Mouse (Mus musculus) megakaryocyte-erythroid progenitor cell, adult 5-6 weeks (primary cell): ENCODE results near the gene Cic. TPM values are rescaled to one million over a fixed set of nuclear protein-coding genes. Genes with fewer than 3 reads are reported as not detected.

ENCODE experiments used
- ATAC-seq: replicated peaks from 2 replicates; pipeline ENCODE4 v1.8.0; 2016; ENCODE audit warnings: mild to moderate bottlenecking, inconsistent platforms; ENCODE audit not compliant: severe bottlenecking, poor library complexity, low FRiP score, low TSS enrichment
- total RNA-seq, 2 experiments: library from RNA; stranded (forward) in 1 of 2; stranded (reverse) in 1 of 2; fragments of 200-1000, 215-1000 nt in 1 of 2; fragments of >200 nt in 1 of 2; fragmentation: Nextera tagmentation in 1 of 2; gene quantifications; 2 replicates each; pipeline ENCODE4 v1.2.3; 2014 to 2017

The Cic gene
- total RNA-seq, 2 experiments from 2014 or later, result 40.0 to 125 TPM

DNA sequence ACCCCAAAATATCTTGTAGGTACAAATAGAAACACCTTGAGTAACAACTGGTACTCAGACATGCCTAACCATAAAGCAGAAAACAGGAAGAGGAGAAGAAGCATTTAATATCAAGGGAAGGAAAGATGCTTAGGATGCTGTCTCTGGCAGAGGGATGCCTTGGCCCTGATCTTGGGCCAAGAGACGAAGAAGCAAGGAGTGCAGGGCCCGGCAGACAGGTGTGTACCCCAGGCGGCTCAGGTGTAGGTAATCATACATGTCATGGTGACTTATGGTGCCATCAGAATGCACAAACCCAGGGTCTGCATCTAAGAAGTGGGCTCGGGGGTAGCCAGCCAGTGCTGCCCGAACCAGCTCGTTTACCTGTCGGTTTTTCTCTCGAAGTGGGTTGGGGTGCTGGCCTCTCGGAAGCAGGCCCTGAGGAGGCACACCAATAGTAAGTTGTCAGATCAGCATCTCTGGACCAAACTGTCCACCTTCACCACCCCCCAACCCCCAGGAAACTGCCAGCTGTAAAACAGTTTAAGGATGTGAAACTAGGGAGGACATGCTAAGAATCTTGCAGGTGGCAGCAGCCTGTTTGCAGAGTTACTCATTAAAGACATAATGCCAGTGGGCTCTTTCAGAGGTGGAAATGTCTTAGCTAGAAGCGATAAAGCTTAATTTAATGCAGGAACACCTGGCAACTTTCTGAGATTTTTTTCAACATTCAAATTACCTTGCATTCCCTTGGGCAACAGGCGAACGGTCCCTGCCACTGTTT lies 27.6 kb downstream of the Cic start:
- no peak for ATAC-seq

DNA sequence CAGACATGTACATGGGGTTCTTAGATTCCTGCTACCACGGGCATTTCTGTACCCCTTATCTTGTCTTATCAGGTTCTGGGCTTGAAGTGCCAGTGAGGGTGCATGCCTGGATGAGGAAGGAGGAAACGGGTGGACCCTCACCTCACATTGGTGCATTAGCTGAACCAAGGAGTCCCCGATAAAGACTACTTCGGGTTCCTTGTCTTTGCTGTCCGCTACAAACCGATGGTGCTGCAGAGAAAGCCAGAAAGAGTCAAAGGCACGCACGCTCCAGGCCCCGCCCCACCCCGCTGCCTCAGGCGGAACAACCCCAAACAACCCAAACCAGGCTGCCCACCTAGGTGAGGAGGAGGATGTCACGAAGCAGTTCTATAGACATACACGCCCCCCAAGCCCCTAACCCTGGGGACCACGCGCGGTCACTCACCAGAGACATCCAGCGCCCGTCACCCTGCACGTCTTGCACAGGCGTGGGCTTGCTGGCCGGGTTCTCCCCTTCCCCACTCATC lies 29.5 kb downstream of the Cic start:
- ATAC-seq, result peak; percentile 56

DNA sequence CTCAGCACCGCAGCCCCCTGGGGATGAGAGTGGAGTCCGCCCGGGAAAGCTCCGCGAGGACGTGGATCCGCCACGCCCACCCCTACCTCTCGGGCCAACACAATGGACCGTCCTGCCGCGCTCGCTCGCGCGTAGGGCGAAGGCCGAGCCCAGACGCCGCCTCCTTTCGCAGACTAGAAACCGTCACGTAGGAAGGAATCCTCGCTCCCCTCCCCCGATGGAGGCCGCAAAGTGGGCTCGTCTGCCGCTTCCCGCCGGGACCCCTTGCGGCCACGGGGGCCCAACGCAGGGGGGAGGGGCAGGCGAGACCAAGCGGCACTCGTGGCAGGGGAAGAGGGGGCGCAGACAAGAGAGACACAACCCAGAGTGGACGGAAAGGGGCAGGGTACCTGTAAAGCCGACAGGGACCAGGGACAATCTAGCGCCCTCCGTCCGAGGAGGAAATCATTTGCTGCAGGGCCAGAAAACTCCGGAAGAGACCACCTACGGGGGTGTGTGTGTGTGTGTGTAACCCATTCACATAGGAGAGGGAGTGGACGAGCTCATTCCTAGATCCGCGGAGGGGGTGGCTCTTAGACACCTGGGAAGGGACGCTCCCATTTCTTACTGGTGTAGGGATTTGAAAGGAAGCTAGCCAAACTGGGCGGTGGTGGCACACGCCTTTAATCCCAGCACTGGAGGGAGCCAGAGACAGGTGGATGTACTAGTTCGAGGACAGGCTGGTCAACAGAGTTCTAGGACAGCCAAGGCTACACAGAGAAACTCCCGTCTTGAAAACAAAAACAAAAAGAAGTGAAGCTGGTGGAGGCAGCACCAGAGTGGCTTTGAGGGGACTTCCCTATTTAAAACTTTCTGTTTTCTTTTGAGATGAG lies 30.2 kb downstream of the Cic start, which contains the start of gene Pafah1b3:
Gene Pafah1b3, minus strand, starts transcription at position 533 of the 872 bp plus-strand sequence.
- ATAC-seq, result peak; percentile 64

DNA sequence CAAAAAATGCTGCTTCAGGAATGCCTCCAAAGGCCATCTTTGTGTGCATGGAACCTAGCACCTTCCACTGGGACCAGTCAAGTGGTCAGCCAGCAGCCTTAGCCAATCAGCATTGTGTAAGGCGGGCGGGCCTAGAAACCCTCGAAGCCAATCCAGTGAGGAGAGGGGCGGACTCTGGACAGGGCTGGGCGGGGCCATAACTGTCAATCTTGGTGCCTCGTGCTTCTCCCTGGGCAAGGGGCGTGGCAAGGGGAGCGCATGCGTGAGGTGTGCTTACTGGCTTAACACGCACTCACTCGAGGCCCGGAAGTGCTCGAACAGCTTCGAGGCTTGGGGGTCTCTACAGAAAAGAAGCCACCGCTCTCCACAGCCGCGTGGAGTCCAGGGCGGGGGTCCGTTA lies 33.6 kb downstream of the Cic start, which contains the start of gene Prr19:
Gene Prr19, plus strand, starts transcription at position 349 of the 400 bp plus-strand sequence.
- no peak for ATAC-seq

DNA sequence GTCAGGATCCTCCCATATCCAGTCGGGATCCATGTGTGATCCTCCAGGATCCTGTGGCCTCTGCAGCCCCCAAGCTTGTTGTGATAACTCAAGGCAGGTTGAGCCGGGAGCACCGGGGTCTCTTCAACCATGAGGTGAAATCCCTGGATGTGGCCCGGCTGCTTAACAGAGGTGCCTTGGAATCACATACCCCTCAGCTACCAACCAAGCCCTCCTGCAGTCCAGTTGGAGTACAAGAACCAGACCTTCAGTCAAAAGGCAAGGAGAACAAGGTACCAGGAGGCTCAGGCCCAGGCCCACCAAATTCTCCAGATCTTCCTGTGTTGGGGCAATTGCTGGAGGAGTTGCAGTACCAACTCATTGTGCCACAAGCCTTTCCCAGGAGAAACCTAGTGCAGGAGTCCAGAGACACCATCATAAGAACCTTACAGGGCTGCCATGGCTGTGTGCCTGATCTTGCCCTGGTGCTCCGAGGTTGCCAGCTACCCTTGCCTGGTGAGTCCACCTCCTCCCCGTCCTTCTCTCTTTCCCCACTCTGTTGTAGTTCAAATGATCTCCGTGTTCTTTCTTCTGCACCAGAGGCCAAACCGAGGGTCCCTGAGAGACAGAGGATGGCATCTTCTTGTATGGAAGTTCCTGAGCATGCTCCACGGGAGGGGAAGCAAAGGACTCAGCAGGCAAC lies 35.6 kb downstream of the Cic start:
- ATAC-seq, result no peak

DNA sequence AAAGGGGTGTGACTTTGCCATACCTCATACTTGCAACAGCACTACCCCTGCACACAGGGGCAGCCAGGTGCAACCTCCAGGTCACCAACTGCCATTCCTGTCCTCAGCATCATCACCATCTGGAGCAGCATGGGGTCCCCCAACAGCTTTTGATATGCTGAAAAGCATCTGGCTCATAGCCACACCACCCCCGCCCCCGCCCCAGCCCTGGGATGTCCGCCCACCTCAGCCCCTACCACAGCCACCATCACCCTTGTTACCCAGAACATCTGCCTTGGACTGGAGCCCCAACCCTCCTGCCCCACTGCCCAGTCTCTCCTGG lies 36.1 kb downstream of the Cic start:
- no peak for ATAC-seq

DNA sequence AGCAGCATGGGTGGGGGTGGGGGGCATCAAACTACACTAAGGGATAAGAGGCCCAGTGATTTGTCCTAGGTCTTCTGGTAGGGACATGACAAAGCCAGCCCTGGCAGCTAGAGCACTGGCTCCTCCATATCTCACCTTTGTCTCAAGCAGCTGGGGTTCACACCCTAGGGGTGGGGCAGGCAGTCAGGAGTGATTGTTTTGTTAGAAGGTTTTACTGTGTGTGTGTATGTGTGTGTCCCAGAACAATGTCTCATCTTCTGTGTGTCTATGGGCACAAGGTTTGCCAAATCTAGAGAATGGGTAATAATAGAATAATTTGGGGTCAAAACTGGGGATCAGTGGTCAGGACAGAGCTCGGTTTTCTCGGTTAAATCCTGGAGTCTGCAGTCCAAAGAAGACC lies 38.0 kb downstream of the Cic start:
- ATAC-seq, result no peak

DNA sequence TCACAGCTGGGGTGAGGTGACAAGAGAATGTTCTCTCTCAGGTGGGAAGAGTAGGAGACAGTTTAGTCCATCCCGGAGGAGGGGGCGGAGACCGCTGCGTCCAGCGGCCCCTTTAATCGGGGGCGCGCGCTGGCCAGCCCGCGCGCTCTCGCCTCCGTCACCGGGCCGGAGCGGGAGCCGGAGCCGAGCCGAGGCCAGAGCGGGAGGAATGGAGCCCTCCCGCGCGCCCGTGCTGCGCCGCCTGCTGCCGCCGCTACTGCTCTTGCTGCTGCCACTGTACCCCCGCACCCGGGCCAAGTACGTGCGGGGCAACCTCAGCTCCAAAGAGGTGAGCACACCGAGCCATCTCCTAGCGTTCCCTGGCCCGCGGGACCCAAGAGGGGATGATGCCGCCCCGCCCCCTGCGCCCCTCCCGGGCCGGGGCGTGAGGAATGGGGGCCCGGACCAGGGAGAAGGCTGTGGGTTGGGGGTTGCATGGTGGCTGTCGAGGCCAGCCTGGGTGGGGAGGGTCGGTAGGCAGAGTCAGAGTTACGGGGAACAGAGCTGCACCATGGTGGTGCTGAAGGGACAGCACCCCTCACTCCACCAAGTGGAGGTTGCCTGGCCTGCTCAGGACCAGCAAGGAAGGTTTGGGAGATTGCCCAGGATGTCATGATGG lies 38.6 kb downstream of the Cic start, which contains the start of gene Tmem145:
Gene Tmem145, plus strand, starts transcription at position 151 of the 658 bp plus-strand sequence.
- ATAC-seq, result peak; percentile 74

DNA sequence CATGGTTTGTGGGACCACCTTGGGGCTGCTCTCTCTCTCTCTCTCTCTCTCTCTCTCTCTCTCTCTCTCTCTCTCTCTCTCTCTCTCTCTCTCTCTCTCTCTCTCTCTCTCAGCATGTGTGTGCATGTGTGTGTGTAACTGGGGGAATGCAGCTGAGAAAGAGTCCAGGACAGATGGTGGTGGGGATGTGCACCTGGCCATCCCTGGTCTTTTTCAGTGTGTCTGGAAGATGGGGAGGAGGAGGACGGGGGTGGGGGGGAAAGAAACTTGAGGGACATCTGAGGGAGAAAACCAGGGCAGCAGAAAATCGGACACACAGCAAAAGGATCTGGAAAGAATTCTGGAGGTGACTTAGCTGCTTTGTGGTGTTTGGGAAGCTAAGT lies 39.1 kb downstream of the Cic start:
- no peak for ATAC-seq

DNA sequence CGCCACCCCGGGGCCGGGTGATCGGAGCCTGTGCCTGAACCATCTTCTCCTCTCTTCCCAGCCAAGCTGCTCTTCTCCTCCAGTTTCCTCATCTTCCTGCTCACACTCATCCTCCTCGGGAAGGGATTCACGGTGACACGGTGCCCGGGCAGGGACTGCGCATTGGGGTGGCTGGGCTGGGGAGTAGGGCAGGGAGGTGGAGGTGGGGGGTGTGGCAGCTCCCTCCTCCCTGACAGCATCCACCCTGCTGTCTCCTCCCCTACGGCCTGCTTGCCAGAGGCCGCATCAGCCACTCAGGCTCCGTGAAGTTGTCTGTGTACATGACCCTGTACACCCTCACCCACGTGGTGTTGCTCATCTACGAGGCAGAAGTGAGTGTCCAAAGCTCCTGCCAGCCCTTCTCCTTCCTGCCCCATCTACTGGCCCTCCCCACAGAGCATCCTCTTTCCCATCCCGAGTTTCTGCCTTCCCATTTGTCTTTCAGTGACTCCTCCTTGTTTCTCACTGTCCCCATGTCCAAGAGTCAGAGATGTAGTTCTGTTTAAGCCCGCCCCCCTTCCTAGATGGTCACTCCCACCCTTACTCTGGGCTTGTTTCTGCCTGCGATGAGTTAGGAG lies 41.3 kb downstream of the Cic start:
- no peak for ATAC-seq

DNA sequence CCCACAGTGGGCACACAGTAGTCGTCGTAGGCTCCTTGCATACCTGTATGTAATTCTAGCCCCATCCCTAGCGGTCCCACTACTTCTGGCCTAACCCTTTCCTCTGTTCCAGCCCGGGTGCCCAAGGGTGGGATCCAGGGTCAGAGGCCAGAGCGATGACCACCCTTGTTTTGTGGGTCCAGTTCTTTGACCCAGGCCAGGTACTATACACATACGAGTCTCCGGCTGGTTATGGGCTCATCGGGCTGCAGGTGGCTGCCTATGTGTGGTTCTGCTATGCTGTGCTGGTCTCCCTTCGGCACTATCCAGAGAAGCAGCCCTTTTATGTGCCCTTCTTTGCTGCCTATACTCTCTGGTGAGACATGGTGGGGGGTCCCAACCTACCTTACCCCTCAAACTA lies 41.9 kb downstream of the Cic start:
- ATAC-seq, result no peak

DNA sequence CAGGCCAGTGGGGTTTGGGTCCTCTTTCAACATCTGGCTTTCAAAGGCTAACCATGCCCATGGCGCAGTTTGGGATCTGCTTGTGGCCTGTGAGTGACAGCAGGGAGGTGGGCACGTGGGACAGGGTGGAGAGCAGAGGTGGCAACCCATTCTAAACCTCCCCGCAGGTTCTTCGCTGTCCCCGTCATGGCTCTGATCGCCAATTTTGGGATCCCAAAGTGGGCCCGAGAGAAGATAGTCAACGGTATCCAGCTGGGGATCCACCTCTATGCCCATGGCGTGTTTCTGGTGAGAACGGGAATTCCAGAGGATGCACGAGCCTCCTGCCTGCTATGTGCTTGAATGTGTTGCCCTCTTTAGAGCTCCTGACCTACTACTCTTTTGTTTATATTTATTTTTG lies 43.7 kb downstream of the Cic start:
- ATAC-seq, result no peak

DNA sequence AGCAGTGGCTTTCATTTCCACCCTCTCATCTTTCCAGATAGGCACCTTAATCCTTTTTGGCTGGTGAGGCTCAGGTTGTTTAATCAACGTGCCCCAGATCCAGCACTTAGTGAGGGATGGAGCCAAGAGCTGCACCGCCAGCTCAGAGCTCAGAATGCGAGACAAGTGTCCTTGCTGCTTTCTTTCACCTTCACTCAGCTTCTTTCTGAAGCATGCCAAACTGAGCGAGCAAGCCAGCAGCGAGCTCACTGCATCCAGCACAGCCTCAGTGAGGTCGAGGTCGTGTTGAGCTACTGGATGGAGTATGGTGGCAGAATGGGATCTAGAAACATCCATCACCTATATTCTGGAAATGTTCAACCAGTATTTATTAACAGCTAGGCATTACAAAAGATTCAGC lies 45.8 kb downstream of the Cic start:
- no peak for ATAC-seq

DNA sequence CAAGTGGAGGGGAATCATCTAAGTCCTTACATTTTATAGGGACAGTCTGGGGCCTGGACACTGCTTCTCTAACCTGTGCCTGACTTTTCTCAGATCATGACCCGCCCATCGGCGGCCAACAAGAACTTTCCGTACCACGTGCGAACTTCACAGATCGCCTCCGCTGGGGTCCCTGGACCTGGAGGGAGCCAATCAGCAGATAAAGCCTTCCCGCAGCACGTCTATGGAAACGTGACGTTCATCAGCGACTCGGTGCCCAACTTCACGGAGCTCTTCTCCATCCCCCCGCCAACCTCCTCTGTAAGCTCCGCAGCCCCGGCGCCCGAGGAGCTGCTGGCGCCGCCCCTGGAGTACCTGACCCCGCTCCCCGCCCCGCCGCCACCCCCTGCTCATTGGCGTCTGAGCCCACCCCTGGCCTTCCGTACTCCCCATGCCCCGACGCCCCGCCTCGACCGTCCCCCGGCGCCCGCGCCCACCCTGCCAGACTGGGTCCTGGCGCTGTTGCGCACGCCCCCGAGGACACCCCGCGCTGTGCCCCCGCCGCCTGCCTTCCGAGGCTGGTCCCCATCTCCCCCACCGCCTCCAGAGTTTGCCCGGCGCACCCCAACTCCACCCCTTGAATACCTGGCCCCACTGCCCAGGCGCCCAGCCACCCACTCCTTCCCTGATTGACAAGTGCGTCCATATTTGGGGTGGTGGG lies 47.3 kb downstream of the Cic start:
- no peak for ATAC-seq

DNA sequence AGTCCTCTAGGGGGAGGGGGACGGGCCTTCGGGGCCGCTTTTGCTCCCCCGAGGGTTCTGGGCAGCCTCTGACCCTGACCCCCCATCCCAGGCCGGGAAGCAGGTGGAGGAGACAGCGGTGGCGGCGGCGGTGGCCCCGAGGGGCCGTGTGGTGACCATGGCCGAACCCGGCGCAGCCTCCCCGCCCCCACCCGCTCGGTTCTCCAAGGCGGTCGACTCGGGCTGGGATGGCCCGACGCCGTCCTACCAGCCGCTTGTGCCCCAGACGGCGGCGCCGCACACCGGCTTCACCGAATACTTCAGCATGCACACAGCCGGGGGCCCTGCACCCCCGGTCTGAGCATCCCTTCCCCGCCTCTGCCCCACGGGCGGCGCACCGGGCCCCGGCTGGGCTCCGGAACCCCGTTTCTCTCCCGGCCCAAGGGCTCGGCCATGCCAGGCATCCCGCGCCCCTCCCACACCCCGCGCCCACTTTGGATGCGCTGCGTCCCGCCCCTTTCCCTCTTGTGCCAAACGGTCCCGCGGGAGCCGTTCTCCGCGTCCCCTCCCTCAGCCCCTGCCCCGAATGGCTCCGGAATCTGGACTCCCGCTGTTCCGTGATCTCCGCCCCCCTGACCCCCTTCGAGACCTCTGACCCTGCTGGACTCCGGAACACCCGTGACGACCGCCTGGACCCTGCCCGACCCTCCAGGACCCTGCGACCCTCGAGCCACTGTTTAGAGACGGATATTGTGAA lies 48.0 kb downstream of the Cic start:
- ATAC-seq, result no peak

DNA sequence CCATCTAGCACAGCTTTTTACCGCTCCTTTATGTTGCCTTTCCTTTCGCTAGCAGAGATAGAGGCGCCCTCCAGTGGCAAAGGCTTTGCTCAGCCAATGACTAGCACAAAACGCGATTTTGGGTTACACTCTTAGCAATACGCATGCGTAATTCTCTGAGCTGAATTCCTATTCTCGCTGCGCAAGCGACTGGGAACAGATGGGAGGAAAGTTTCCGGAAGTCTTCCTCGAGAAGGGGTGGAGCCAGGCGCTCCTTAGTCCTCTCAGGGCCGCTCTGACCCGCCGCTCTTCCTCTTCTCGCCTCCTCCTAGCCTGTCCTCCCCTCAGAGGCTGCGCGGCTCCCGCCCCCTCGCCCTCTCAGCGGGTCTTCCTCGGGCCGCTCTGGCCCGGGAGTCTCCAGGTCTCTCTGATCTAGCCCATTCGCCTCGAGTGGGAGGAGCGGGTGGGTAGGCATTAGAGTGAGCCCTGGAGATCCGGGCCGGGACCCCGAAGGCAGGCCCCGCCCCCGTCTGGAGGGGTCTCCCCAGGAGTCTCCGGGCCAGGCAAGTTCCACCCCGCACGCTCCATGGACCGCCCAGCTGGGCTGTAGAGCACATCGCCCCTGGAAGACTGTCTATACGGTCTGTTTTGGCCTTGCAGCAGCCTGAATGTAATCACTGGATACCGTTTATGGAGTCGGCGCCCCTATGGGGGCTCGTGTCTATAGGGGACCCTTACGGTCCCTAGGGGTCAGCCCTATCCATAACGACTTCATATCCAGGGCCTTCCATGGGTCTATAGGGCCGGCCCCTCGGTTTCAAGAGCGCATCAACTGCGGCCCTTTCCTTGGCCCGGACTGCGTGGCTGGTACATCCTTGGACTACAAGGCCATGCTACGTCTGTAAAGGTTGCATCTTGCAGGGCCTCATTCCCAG lies 49.3 kb downstream of the Cic start, which contains the start of gene Megf8:
Gene Megf8, plus strand, starts transcription at position 633 of the 914 bp plus-strand sequence.
- ATAC-seq, result peak; percentile 89
